In the genomic region with DNA sequence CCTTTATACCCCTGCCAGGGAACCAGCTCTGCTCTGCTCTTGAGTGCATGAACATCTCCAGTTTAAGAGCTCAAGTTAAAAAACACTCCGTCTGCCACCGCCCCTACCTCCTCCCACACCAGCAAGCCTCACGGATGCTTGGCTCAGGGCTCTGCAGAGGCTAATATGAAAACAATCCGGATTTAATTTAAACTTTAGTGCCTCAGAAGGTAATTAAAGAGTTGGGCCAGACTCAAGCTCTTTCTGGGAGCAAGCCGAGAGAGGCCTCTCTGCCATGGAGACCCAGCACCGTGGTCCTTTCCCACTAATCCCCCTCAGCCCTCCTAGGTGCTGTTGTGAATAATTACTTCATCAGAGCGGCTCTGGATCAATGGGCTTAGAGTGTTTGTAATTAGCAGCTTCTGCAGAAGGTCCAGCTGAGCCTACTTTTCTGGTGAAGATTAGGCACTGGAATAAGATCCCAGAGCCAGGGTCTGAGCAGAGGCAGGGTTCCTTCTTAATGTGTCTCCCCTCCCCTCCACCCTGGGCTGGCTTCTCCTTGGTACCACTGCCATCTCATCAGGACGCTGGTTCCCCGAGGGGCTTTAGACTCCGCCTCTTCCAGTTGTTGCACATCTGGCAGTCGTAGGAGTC, we compare ENCODE assay signal across 11 mouse cellular contexts.
DNase-seq lines count a peak whose midpoint lies in the region; ATAC-seq lines count a peak whose summit lies in the region.
"Had no signal": no experiment of that assay in that cellular context is flagged by ENCODE, and none has a peak within 500 bp of the region (broad histone marks: within the 10 kb centered on the region; RNA-seq: fewer than 3 reads in every experiment).

No protein-coding gene starts in this region.

- 0 out of 2 replicates have a peak overlapping the region, but pooled peaks have one; percentile 1 for H3K4me2 ChIP-seq in limb, embryonic 15.5 days

- H3K4me3 ChIP-seq in limb, embryonic 15.5 days, result no peak overlapping the region
- H3K4me3 ChIP-seq: myocyte had no signal

- WGBS in limb, embryonic 15.5 days, result 12% methylated on average over 11 of the region's 11 CpGs

- no peaks in the 10 kb centered on the region for H3K9me3 ChIP-seq in limb, embryonic 15.5 days

- no peak overlapping the region for H3K27ac ChIP-seq in limb, embryonic 15.5 days

- no peak overlapping the region for H3K9ac ChIP-seq in limb, embryonic 15.5 days

- peak; percentile 73 for DNase-seq in heart, adult 11 months
- no peak for DNase-seq in heart, postnatal 4 days
- peak; percentile 49 for DNase-seq in embryo, embryonic 11 days
- DNase-seq in forelimb bud, embryonic 11.5 days (ENCODE audit: low read depth, low spot score), result peak; percentile 64
- no peak for DNase-seq in adrenal gland, postnatal 4 days (ENCODE audit: low spot score in 2 of 2)
- no peak for DNase-seq in cerebellum, adult 18-20 months
- no peak for DNase-seq in ovary, postnatal 36 days (ENCODE audit: low spot score)
- DNase-seq: B cell, adult 2 months had no signal

- peaks cover 20% of the 10 kb centered on the region for H3K4me1 ChIP-seq in limb, embryonic 15.5 days

- no peaks in the 10 kb centered on the region for H3K36me3 ChIP-seq in limb, embryonic 15.5 days

- H3K27me3 ChIP-seq in limb, embryonic 15.5 days, result 0 out of 2 replicates have a peak, but pooled peaks cover 8% of the 10 kb centered on the region

- ATAC-seq in limb, embryonic 15.5 days (ENCODE audit: insufficient number of reproducible peaks, low FRiP score, low TSS enrichment, low read depth), result no peak
- ATAC-seq: inflammation-experienced regulatory T-cells, adult 6 months had no signal

Comparison
In these comparisons a context has a peak if more than half of its experiments do, and no peak if none do; other contexts are left out.
1. DNase-seq: peak in heart, adult 11 months (single experiment), embryo, embryonic 11 days (single experiment) and forelimb bud, embryonic 11.5 days (single experiment); none in heart, postnatal 4 days (single experiment), adrenal gland, postnatal 4 days (0 of 2), cerebellum, adult 18-20 months (0 of 2) and ovary, postnatal 36 days (single experiment).